Mouse (Mus musculus) layer of hippocampus, adult 9-11 months (tissue): ENCODE results near the gene 1700020L24Rik.

Experiments
- DNase-seq: peaks from one replicate; pipeline ENCODE4 v3.0.0; 2022

The 1700020L24Rik gene

GRCm38 (mm10) chr11:83437377-83437776 is at the start of gene 1700020L24Rik:
Gene 1700020L24Rik (plus strand): TSS chr11:83437677.
- no peak for DNase-seq

GRCm38 (mm10) chr11:83393062-83393461 is 44.4 kb upstream of the 1700020L24Rik start:
- DNase-seq, result peak; percentile 65

DNA sequence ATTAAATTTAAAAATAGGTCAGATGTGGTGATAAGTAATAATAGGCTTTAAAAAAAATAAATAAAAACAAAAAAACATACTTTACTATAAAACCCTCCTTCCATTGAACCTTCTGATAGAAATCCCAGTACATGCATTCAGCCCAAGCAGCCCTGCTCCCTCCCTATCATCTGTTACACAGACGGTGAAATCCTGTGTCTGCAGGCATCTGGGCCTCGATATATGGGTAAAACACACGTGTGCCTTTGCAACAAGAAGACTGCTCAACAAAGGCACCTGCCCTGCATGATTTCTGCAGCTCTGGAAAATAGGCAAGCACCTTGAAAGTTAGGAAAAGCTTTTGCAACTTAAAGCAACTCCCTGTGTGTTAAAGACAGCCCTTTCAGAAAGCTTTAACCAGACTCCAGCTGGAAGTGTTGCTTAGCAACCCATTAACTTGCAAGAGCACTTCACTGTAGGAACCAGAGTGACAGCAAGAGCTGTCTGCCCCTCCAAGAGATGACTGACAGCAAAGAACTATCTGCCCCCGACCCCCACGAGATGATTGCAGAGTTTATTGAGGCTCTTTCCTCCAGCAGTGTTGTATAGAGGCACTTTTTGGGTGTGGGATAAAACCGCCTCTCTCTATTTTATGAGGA is 42.6 kb upstream of the 1700020L24Rik start:
- peak; percentile 49 for DNase-seq

DNA sequence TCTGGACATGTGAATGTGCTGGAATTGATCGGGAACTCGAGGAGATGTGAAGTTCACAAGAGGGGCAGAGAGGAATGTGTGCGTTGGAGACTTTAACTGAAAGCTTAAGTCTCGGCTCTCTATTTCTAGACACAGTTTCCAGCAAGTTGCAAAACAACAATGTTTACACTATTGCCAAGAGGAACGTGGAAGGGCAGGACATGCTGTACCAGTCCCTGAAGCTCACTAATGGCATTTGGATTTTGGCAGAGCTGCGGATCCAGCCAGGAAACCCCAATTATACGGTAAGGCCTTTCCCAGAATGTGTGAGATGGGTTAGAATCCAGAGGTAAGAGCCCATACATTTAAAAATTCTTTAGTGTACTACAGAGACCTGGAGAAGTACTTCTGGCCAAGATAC is 39.9 kb upstream of the 1700020L24Rik start:
- no peak for DNase-seq

DNA sequence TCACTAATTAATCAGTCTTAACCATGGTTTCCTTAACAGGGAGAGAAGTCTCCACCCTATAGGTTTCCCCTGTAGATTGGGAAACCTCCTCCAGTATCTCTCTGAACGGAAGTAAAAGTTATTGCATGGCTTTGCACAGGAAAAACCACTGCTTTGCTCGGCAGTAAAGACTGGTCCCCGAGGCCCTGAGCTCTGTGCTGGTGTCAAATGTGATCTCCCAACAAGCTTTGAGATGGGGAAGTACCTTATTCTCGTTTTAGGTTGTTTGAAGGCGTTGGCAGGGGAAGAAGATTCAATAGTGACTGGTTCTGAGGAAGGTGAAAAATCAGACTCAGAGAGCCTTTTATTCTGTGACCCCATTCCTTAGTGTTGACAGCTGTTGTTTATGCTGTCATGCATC is 38.8 kb upstream of the 1700020L24Rik start:
- DNase-seq, result no peak

- DNase-seq, result no peak
Measured at GRCm38 (mm10) chr11:83403787-83404186, 33.7 kb upstream of the 1700020L24Rik start.

DNA sequence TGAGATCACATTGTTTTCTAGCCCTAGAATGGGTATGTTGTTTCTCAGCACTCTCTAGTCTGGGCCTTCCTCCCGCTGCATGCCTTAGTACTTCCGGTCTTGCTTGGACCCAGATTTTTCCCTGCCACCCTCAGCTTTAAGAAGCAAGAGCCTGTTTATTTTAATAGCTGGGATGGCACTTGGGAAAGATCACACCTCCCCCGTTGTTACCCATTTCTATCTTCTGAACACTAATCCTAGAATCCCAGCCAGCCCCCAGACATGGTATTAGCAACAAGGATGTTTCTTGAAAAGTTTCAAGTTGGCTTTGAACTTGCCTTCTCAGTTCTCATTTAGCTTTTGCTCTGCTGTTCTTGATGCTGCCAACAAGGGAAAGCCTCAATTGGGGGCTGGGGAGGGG is 31.1 kb upstream of the 1700020L24Rik start:
- no peak for DNase-seq

DNA sequence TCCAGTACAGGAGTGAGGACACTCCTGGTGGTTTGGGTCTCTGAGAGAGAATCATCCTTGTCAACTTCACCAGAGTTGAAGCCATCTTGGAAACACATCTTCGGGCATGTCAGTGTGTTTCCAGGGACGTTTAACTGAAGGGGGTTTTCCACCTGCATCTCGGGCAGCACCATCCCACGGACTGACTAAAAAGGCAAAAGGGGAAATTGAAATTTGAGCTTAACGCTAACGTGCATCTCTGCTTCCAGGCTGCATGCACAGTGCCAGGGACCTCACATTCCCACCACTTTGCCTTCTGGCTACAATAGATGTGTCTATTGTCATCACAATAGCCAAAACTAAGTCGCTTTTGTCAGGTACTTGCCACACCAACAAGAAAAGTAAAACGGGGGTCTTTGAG is 29.2 kb upstream of the 1700020L24Rik start:
- no peak for DNase-seq

DNA sequence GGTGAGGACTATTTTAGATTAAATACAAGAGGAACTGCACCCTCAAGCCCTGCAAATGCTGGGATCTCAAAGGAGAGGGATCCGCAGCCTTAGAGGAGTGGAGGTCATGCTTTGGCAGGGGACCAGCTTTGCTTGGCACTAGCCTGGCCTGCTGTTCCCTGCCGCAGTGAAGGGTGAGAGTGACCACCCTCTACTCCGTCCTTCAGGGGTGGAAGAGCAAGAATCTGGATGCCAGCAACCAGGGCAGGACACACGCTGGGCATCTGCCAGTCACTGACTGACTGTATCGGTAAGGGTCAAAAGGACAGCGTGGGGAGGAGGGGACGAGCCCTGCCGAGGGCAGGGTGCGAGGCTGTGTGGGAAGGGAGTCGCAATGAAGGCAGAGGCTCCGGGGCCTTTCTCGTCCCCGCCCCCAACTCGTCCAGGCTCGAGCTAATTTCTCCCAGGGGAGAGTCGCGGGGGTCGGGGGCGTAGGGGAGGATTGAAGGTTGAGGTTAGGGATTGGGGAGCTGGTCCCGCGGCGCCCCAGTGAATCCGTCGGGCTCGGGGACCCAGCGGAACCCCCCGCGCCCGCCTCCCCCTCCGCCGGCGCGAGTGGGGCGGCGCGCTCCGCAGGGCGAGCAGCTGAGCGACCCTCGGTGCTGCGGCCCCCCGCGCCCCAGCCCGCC is 28.3 kb upstream of the 1700020L24Rik start, which contains the start of gene Rasl10b:
Gene Rasl10b, plus strand, starts transcription at position 51 of the 668 bp plus-strand sequence.
- DNase-seq, result no peak

DNA sequence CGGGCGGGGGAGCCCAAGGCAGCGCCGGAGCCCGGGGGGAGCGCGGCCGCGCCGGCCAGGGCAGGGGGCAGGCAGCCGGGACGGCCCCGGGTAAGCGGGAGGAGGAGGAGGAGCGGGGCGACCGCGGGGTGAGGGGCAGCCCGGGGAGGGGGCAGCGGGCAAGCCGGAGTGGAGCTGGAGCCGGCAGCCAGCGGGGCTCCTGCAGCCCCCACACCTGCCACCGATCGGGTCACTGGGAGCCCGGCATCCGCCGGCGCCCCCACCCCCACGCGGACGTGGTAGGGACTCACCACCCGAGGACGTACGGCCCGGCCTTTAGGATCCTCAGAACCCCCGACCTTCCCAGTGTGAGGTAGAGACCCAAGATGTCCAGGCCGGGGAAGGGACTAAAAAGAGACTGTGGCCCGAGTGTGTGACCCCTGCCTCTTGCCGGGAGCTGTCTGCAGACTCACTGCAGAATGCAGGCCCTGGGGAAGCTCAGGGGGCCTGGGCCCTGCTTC is 27.6 kb upstream of the 1700020L24Rik start:
- no peak for DNase-seq

GRCm38 (mm10) chr11:83410510-83410909 is 27.0 kb upstream of the 1700020L24Rik start:
- no peak for DNase-seq

DNA sequence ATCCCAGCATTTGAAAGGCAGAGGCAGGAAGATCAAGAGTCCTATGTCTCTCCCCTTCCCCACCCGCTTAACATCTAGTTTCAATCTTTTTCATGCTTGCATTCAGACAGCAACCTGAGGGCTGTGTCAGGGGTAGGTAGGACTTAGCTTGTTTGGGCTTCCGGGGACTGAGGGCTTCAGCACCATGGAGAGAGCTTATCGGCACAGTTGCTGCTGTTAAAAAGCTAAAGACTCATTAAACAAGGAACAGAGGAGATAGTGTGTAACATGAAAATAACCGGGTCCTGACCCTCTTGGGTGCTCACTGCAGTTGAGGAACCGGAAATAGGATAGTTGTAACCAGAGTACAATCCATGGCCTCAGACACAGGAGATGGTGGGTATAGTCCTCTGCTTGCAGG is 20.4 kb upstream of the 1700020L24Rik start:
- no peak for DNase-seq

DNA sequence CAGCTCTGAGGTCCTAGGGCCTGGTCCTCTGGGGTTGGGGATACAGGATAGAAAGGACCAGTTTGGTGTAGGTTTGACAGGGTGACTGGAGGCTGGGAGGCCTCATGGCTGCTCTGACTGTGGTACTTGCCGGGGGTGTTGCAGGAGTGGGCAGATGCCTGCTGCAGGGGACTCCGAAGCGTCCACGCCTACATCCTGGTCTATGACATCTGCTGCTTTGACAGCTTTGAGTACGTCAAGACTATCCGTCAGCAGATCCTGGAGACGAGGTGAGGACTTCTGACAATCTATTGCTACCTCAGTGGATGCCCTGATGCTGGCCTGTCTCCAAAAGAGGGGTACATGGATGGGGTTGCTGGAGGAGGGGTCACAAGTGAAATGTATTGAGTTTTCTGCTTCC is 19.8 kb upstream of the 1700020L24Rik start:
- peak; percentile 65 for DNase-seq

DNA sequence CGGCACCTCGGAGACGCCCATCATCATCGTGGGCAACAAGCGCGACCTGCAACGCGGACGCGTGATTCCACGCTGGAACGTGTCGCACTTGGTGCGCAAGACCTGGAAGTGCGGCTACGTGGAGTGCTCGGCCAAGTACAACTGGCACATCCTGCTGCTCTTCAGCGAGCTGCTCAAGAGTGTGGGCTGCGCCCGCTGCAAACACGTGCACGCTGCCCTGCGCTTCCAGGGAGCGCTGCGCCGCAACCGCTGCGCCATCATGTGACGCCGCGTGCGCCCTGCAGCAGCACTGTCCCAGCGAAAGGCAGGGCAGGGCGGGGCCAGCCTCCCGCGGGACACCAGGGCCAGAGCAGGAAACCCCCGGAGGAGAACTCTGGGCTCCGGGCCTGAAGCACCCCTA is 18.9 kb upstream of the 1700020L24Rik start:
- DNase-seq, result peak; percentile 75

- DNase-seq, result no peak
Measured at GRCm38 (mm10) chr11:83420338-83420737, 17.1 kb upstream of the 1700020L24Rik start.

GRCm38 (mm10) chr11:83421305-83421704 is 16.2 kb upstream of the 1700020L24Rik start:
- no peak for DNase-seq

DNA sequence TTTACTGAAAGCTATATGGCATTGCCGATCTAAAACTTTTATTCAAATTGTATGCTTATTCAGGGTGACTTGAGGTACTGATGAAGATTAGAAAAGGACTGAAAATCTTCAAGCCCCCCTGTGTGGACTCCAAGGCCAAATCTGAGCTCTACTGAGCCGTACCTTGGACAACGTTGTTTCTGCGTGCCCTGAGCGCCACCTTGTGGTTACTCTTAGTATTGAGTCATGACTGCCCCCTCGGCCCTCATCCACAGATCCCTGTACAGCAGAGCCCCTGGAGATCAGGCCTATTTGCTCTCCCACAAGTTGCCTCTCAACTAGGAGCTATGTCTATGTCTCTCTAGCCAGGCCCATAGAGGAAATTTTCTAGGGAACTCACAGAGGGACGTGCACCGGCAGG is 12.8 kb upstream of the 1700020L24Rik start:
- DNase-seq, result peak; percentile 55

- DNase-seq, result no peak
Measured at GRCm38 (mm10) chr11:83426964-83427363, 10.5 kb upstream of the 1700020L24Rik start.

DNA sequence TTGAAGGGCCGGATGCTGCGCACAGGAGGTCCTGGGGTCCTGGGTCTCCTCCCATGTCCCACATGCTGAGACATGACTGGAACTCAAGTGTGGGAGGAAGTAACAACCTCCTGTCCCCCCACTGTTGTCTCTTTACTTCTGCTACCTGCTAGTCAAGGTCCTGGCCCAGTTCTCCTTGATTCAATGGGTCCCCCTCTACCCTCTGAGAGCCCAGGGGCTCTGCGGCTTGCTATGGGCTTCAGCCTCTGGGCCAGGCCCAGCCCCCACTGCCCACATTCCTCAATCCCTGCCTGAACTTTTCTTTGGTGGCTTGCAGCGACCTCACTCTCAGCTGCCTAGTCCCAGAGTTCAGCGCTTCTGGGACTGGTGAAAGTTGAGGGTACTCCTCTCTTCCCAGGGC is 8.1 kb upstream of the 1700020L24Rik start, which contains the start of gene Gas2l2:
Gene Gas2l2, minus strand, starts transcription at position 101 of the 400 bp plus-strand sequence.
- DNase-seq, result no peak

GRCm38 (mm10) chr11:83432533-83432932 is 4.9 kb upstream of the 1700020L24Rik start:
- no peak for DNase-seq

- DNase-seq, result no peak
Measured at GRCm38 (mm10) chr11:83439426-83440060, 2.1 kb downstream of the 1700020L24Rik start.

DNA sequence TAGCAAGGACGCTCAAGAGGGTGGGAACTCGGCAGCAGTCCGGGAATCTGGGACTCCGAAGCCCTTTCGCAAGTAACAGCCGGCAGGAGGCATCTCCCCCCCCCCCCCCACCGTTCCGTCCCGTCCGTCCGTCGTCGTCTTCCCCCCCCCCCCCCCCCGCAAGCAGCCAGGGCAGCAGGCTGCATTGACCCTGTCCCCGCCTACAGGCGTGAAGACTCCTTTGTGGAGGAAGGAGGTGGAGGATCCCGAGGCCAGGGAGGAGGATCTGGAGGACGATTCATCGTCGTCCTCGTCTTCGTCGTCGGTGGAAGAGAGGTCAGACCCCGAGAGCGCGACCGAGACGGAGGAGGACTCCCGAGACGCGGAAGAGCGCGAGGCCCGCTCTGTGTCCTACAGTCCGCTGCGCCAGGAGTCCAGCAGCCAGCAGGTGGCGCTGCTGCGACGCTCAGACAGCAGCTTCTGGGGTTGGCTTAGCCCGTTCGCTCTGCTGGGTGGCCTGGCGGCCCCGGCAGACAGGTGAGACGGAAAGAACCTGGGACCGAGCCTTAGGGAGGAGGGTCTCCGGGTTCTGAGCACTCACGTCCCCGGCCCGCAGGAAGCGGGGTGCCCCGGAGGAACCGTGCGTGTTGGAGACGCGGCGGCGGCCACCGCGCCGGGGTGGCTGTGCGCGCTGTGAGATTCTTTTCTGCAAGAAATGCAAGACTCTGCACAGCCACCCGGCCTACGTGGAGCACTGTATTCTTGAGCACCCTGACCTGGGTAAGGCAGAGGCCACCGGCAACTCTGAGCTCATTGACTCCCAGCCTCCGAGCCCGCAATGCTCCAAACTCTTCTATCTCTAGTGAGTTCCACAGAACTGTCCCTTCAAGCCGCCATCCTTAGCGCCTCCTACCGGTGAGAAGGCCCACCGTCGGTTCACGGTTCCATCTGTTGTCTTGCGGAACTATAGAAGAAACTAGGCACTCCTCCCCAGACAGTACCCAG is 2.9 kb downstream of the 1700020L24Rik start:
- DNase-seq, result peak; percentile 87

- DNase-seq, result peak; percentile 71
Measured at GRCm38 (mm10) chr11:83441235-83441634, 3.8 kb downstream of the 1700020L24Rik start.
